Mouse (Mus musculus) ovary, adult 18-20 months (tissue): ENCODE measurements around the gene Cgn.
"Not testable (repeated sequence)": the region's sequence is repeated elsewhere in the genome, so short reads cannot be mapped to it uniquely, and the experiment has no call there.

Experiments
- DNase-seq: peaks from one replicate; pipeline ENCODE4 v3.0.0; 2022; ENCODE audit warnings: low spot score, mixed read lengths

Gene Cgn

GRCm38 (mm10) chr3:94789516-94789915, 3.2 kb upstream of the Cgn start:
- no peak for DNase-seq

GRCm38 (mm10) chr3:94789071-94789470, 2.8 kb upstream of the Cgn start:
- no peak for DNase-seq

GRCm38 (mm10) chr3:94787122-94787780, 959 bp upstream of the Cgn start:
- DNase-seq, result no peak

- DNase-seq, result no peak
Observed at GRCm38 (mm10) chr3:94785958-94786357, 334 bp downstream of the Cgn start.

GRCm38 (mm10) chr3:94784171-94784701, 2.1 kb downstream of the Cgn start:
- peak; percentile 21 for DNase-seq

- DNase-seq, result no peak
Observed at GRCm38 (mm10) chr3:94783462-94783931, 2.8 kb downstream of the Cgn start.

GRCm38 (mm10) chr3:94782936-94783335, 3.4 kb downstream of the Cgn start:
- no peak for DNase-seq

GRCm38 (mm10) chr3:94781356-94781755, 4.9 kb downstream of the Cgn start:
- DNase-seq, result peak; percentile 59

- no peak for DNase-seq
Observed at GRCm38 (mm10) chr3:94775886-94776285, 10.4 kb downstream of the Cgn start.

GRCm38 (mm10) chr3:94774039-94774438, 12.3 kb downstream of the Cgn start:
- no peak for DNase-seq

- not testable (repeated sequence) for DNase-seq
Observed at GRCm38 (mm10) chr3:94765456-94765855, 20.8 kb downstream of the Cgn start.

- not testable (repeated sequence) for DNase-seq
Observed at GRCm38 (mm10) chr3:94764545-94765292, 21.6 kb downstream of the Cgn start.

GRCm38 (mm10) chr3:94758427-94758826, 27.9 kb downstream of the Cgn start:
- DNase-seq, result not testable (repeated sequence)

- peak; percentile 38 for DNase-seq
Observed at GRCm38 (mm10) chr3:94758056-94758409, 28.3 kb downstream of the Cgn start.

- DNase-seq, result not testable (repeated sequence)
Observed at GRCm38 (mm10) chr3:94757251-94758055, 28.8 kb downstream of the Cgn start.

- DNase-seq, result no peak
Observed at GRCm38 (mm10) chr3:94745691-94746090, 40.6 kb downstream of the Cgn start.

- not testable (repeated sequence) for DNase-seq
Observed at GRCm38 (mm10) chr3:94723637-94724036, 62.7 kb downstream of the Cgn start.

GRCm38 (mm10) chr3:94718253-94718652, 68.0 kb downstream of the Cgn start:
- not testable (repeated sequence) for DNase-seq

GRCm38 (mm10) chr3:94713424-94713823, 72.9 kb downstream of the Cgn start:
- DNase-seq, result not testable (repeated sequence)

- not testable (repeated sequence) for DNase-seq
Observed at GRCm38 (mm10) chr3:94710591-94710990, 75.7 kb downstream of the Cgn start.
